Mouse (Mus musculus) cerebellum, adult 9-11 months (tissue): Measurements from ENCODE around the gene Rtraf.
"Not testable (repeated sequence)": the region's sequence is repeated elsewhere in the genome, so short reads cannot be mapped to it uniquely, and the experiment has no call there.

Source experiments
- DNase-seq: peaks from one replicate; pipeline ENCODE4 v3.0.0; 2022

Rtraf gene

DNA sequence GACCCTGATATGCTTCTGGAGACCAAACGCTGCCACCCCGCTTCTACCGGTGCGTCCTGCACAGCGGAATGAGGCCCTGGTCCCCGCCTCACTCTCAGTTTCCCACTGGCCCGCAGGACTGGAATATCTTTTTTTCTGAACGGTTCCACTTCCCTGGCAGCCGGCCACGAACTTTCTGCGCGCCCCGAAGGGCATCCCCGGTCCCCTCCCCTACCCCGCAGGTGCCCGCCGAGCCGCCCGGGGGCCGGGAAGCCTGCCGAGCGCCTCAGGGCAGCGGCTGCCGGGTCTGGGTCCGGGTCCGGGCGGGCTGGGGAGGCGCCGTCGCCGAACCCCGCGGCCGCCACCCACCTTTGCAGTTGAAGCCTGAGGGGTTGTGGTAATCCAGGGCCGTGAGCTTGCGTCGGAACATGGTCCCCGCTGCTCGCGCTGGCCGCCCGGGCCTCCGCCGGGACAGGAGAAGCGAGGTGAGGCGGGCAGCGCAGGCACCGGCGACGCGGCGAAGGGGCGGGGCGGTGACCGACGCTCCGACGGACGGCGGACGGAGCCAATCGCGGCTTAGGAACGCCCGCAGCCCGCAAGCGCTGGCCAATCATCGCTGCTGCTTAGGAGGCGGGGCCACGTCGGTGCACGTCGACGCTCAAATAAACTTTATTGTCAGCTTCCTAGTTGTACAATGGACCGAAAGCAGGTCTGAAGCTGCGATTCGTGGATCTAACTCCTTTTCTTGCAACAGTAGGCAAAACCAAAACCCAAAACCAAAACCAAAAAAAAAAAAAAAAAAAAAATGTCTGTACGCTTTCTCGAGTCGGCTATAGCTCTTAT, at the start of gene Rtraf:
Gene Rtraf (minus strand): TSS at position 504 of the 822 bp plus-strand sequence.
- peak; percentile 93 for DNase-seq

DNA sequence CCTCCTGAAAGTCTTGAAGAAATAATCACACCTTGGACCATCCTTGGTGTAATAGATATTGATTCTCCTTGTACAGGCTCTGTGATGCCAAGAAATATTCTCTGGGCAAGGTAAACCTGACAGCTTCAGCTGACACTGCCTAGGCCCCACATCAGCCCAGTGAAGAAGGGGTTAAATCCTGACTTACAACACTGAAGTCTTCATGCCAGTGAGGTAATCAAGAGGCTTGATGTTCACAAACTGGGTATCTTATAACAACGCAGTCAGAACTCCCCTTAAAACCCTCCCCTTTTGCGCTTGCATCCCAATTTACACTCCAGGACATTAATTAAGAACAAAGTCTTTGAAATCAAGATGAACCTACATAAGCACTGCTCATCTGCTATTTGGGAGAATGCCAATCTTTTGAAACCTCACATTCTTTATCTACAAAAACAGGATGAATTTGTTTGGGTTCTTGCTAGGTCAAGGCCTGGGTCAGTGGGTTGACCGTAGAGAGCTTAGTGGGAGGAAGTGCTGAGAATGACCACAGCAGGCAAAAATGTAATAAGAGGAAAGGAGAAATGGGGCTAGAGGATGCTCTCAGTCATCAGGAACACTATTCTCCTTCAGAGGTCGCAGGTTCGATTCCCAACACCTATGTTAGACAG, 43.8 kb upstream of the Rtraf start:
- DNase-seq = no peak

DNA sequence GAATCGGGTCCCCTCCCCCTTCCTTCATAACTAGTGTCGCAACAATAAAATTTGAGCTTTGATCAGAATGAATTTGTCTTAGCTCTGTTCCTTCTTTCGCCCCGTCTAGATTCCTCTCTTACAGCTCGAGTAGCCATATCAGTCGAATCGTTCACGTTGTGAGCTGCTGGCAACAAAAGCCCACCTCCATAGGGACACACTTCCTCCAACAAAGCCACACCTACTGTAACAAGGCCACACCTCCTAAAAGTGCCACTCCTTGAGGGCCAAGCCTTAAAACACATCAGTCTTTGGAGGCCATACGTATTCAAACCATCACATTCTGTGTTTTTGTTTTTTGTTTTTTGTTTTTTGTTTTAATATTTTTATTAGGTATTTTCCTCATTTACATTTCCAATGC, 41.5 kb upstream of the Rtraf start:
- DNase-seq = not testable (repeated sequence)

DNA sequence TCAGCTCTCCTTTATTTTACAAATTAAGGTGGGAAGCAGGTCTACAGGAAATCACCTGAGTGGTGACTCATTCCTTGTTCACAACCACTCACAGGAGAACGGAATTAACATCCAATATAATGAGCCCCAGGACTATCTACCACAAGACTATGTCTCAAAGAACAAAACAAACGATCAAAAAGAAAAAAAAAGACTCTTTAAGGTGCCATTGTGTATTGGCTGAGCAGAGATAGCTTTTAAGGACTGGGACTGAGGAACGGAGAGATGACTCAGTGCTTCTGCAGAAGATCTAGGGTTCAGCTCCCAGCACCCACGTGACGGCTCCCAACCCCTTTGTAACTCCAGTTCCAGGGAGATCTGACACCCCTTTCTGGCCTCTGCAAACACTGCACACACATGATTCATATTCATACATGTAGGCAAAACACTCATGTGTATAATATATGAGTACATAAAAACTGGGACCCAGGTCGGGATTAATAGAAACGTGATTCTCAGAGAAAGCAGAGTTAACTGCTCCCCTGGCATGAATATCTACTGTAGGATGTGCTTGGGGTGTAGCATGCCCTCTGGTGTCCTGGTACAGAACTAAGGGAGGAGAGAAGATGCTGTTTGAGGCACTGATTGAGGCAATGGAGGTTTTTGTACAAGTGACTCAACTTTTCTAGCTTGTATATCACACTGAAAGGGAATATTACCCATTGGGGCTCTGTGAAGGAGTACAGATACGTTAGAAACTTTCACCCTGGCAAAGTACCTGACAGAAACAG, 37.9 kb upstream of the Rtraf start:
- DNase-seq = no peak

DNA sequence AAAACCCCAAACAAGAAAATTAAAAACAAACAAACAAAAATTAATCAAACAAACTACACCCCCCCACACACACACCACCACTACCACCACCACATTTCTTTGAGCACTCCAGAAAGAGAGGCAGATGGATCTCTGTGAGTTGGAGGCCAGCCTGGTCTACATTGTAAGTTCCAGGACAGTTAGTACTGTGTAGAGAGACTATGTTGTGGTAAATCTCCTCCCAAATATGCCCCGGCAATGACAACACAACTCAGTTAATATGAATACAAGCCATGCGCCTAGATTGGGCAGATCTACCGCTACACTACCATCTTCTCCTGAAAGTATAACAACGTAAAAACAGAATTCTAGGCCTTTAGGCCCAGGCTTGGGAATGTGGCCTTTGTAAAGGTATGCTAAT, 36.7 kb upstream of the Rtraf start:
- DNase-seq = no peak

DNA sequence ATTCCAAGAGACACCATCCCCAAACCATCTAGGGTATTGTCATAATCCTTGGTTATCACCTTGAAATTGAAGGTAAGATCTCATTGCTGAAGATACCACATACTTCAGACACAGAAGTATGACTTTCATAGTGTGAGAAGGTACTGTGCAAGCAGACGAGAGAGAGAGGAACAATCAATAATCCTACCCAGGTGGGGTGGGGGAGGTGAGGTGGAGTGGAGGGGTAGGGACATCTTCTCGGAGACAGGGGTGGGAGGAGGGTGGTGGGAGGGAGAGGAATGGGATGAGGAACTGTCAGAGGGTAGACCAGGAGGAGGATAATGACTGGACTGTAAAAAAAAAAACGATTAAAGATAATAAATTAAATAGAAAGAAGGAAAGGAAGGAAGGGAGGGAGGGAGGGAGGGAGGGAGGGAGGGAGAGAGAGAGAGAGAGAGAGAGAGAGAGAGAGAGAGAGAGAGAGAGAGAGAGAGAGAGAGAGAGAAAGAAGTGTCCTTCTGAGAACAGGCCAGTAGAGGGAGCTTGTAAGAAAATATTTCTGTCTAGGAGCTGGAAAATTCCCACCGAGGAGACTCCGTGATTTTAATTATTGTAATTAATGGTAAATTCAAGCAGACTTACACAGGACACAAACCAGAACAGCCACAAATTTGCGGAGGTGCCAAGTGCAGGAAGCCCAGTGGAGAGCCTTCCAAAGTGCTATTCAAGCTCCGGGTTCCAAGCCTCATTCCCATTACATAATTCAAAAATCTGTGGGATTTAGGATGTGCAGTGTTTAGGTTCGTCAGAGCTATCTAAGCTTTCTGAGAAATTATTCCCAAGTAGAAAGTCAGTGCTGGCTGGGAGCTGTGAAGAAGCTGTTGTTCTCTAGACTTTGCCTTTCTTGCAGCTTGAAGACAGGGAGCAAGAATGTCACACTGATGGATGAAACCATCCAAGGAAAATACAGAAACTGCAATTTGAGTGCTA, 35.5 kb upstream of the Rtraf start:
- DNase-seq = peak; percentile 55

DNA sequence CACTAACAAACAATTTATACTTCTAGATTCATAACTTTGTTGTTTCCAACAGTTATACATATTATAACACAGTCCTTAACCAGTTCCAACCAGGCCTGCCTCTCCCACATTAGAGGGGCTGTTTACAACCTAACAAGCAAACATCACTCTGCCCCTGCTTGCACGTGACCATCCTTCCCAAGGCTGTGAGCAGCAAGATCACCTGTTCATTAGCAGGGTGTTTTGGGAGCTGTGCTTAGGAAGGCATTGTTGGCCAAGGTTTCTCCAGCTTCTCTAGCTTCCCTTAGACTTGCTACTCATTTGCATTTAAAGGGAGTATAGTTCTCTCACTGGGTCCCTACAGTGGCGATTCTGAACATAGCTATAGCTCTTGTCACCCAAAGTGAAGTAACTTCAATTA, 34.7 kb upstream of the Rtraf start:
- no peak for DNase-seq

DNA sequence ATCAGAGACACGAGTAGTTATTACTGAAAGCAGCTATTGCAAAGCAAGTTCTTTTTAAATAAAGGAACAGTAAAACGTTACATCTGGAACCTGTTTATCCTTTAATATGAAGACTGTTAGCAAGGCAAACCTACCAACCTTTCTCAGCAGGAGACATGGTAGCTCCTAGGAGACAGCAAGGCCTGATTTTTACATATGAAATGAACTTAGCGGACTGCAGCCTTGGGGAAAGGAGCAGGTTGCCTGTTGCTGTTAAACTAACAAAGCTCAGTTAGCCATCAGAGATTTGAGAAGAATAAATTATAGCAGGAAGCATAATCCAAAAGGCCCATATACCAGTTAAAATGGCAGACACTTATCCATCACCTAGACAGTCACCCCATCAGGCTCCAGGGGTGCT, 29.8 kb upstream of the Rtraf start:
- DNase-seq = no peak

DNA sequence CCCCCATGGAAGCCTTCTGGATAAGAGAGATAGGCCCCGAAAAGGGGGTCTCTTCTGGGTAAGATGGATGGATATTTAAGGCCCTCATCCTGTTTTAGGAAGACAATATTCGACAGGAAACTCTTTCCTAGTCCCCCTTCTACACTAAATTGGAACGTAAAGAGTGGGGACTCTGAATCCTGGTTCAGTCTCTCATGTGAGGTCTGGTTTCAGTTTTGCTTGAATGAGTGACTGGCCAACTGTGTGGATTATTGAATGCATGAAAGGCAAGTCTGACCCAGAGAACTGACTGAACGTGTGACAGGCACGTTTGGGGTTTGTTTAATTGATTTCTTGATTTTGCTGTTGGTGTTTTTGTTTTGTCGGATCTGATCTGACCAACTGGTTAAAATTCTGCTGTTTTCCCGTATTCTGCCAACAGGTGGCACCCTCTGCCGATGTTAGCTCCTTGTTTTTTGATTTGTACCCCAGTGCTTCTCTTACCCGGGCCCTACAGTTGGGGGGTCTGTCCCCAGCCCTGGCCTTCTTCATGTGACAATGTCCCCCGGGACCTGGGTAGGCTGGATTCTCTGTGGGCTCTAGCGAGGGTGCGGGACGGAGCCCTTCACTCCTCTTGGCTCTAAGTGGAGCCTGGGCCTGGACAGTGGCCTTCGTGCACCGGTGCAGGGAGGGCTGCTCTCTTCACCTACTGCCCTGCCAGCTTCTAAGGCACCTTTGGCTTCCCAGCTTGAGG, 16.1 kb upstream of the Rtraf start:
- DNase-seq = peak; percentile 60

DNA sequence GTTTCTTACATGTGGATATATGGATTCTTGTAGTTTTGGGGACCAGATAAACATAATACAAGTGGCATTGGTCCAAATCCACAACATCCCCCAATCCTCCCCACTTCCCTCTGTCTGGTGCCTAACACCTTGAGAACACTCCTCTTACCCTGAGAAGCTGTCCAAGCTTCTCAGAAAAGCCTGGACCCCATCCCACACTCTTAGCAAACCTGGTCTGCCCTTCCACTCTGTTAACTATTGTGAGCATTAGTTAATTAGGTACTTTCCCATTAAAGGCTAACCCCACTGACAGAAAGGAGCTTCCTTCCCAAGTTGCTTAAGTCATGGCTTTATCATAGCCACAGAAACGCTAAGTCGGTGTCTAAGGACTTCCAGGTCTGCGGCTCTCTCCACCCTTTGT, 12.7 kb upstream of the Rtraf start:
- DNase-seq = no peak

DNA sequence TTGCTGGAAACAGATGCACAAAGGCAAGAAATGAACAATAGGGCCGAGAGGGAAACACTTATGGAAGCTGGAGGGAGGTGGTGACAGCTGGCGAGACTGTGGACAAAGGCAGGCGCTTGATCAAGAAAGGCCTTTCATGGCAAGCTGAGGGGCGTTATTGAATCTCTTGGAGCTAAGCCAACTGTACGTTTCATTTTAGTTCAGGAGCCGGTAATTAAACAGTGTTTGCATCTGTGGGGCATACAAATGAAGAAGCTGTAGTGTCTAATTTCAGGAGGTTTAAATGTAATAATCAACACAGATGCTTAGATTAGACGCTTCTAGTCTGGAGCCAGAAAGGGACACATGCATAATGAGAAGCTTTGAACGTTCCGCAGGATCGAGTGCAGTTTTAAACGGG, 1.9 kb upstream of the Rtraf start:
- DNase-seq = no peak

DNA sequence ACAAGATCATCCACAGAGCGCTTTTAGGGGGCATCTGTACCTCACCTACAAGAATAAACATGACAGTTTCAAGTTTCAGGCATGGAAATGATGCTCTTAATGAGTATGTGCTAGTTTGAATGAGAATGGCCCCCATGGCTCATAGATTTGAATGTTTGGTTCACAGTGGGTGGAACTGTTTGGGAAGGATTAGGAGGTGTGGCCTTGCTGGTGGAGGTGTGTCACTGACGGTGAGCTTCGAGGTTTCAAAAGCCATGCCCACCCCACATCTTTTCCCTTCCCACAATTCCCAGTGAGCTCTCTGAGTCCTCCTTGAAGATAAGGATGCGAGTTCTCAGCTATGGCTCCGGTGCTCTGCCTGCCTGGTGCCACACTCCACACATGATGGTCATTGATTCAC, 1.9 kb downstream of the Rtraf start:
- DNase-seq = no peak

DNA sequence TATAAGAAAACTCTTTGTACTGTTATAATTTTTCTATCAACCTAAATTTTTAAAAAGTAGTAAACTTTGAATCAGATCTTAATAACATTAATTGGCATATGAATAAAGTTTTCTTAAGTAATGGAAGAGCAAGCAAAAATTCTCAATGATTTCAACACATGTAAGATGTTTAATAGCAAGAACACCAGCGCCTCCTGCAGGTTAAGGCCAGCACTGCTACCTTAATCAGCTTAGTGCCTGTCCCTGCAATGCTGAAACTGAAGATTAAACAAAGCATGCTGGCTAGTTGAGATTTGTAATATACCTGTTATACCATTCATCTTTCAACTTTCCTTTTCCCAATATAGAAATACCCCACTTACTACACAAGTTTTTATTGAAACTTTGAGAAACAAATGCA, 5.7 kb downstream of the Rtraf start:
- DNase-seq = peak; percentile 34

DNA sequence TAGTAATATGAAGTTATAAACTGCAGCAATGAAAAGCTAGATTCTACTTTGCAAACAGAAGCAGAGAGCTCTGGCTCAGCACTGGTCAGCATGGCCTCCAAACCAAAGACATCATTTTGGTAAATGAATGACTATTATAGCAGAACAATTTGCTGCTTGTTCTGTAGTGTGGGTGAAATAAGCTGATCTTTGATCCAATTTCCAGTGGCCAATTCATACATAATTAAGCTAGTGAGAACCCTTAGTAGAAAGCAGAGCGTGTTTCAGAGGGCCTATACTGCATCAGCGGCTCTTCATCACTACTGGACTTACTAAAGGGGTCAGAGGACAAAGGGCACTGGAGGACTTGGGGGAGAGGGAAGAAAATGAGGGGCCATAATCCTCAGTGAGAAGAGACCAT, 10.6 kb downstream of the Rtraf start:
- DNase-seq = no peak

DNA sequence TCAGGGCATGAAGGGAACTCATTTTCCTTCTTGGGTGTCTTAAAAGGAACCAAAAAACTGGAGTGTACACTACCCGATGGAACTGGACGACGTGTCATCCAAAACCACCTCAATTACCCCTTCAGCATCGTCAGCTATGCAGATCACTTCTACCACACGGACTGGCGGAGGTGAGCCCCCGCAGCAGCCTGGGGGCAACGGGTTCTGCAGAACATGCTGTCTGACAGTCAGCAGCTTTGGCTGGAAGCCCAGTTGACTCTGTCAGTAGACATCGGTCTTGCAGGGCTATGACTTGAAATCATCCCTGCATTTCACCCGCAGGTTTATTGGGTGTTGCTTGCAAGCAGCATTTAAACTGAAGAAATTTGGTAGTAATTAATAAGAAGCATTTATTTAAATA, 13.7 kb downstream of the Rtraf start:
- no peak for DNase-seq

DNA sequence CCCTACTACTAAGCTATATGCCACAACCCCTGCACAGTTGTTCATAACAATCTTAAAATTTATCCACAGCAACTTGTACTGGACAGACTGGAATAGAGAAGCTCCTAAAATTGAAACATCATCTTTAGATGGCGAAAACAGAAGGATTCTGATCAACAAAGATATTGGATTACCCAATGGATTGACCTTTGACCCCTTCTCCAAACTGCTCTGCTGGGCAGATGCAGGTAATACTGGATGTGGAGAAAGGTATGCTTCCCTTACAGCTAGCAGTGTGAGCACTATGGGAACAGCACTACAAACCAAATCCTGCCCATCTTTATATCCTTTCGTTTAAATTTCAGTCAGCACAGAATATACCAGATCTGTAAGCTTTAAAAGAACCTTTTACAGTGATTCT, 15.8 kb downstream of the Rtraf start:
- DNase-seq = no peak

DNA sequence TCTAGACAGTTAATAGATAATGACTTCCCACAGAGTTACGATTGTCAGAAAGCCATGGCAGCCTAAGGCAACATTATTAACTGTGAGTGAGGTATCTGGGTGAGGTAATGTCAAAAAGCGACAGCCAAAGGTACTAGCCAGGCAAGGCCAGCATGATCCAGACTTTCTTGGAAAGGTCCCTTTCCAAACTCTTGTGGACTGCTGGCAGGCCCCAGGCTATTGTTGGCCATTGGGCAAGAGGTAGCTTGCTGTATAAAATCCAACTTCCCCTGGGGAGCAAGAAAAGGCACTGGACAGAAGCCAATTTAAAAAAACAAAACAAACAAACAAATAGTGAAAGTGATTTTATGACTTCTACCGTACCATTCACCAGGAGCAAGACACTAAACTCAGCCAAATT, 16.3 kb downstream of the Rtraf start:
- DNase-seq = no peak

DNA sequence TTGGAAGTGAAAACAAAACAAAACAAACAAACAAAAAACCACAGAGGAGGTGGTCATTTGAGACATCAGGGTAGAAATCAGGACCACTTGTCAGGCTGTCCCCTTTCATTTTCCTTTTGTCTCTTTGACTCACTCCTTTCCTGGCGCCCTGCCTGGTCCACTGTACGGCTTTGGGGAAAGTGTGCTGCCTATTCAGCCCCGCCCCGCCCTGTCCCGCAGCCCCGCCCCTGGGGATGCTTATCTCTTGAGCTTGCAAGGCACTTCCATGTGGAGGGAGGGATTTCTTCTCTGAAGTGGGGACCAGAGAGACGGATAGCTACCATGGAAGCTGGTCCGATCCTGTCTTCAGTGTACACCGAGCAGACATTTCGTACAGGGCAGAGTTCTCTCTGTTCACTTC, 20.0 kb downstream of the Rtraf start:
- no peak for DNase-seq

DNA sequence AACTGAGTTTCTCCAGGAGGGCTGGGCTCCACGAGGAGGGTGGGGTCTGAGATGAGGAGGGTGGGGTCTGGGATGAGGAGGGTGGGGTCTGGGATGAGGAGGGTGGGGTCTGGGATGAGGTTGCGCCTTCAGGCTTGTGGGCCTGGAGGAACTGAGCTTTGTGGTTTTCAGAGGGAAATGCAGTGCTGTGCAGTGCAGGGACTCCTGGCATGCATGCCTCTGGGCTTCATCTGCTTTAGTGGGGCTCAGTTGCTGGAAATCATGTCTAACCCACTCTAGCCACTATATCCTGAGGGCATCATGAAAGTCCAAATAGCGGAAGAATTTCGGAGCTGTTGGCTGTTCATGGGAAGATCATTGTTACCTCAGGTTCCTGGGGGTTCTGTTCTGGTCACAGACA, 20.4 kb downstream of the Rtraf start:
- DNase-seq = no peak

DNA sequence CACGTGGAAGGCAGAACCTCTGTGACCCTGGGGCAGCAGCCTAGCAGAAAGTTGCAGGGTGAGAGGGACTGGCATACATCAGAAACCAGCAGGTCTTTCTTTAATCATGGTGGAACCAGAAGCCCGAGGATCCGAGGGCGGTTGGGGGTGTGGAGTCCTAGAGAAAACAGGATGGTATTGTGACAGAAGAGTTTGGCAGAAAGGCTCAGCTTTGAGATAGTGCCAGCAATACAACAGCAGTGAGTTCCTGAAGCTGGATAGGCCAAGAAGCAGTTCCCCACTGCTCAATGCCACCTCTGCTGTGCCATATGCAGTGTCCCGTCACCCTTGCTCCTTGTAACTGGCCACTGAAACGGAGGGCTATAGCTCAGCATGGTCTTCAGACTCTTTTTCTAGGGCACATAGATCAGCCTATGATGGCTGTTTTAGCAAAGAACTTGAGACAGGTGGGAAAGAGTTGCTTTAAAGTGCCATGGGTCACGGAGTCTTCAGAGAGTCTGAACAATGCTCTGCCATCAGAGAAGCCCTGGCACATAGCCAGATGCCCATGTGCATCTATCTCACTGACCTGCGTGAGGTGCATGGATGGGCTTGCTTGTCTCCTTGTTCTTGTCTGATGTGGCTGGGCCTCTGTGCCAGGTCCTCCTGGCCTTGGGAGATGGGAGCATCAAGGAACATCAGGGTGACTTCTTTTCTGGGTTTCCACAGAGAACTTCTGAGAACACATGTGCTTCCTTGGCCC, 22.0 kb downstream of the Rtraf start:
- DNase-seq = no peak

DNA sequence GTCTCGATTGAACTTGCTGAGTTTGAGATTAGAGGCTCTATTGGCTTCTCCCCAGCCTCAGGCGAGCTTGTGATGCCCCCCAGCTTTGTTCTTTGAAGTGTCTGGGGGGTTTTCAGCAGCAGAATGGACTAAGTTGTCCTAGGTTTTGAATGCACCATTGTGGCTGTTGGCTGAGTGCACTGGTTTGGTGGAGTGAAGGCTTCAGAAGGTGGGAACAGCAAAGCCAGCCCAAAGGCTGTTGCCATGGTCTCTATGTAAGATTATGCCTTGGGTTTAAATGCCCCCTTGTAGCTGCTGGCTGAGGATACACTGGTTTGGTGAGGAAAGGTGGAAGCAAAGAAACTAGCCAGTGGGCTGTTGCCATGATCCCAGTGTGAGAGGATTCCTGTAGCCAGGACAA, 23.1 kb downstream of the Rtraf start:
- DNase-seq = no peak
